Mouse (Mus musculus) midbrain, embryonic 10.5 days (tissue): Measurements from ENCODE around the gene Nhlrc2. TPM values are rescaled to one million over a fixed set of nuclear protein-coding genes. Genes with fewer than 3 reads are reported as not detected.
A peak's percentile ranks its signal among the peaks of the same experiment; 100 is the strongest.

Experiments used
- DNase-seq: peaks from one replicate; pipeline ENCODE4 v3.0.0-alpha.2; 2017; ENCODE audit warnings: low spot score
- H3K27ac ChIP-seq: fragments of 300-500 bp; sonication (generic); replicated peaks from 2 replicates; pipeline ENCODE4 v1.5.1; 2016; ENCODE audit warnings: mild to moderate bottlenecking
- H3K27me3 ChIP-seq: fragments of 300-500 bp; sonication (generic); 2 replicates; pipeline ENCODE4 v1.6.1; 2016; ENCODE audit warnings: low read depth, mild to moderate bottlenecking; ENCODE audit not compliant: poor library complexity, severe bottlenecking
- H3K36me3 ChIP-seq: fragments of 300-500 bp; sonication (generic); 2 replicates; pipeline ENCODE4 v1.6.1; 2016; ENCODE audit warnings: mild to moderate bottlenecking, moderate library complexity
- H3K4me1 ChIP-seq: fragments of 300-500 bp; sonication (generic); 2 replicates; pipeline ENCODE4 v1.6.1; 2016
- H3K4me3 ChIP-seq: fragments of 300-500 bp; sonication (generic); 2 replicates; pipeline ENCODE4 v1.5.1; 2016; ENCODE audit warnings: mild to moderate bottlenecking, moderate library complexity
- H3K9me3 ChIP-seq: fragments of 300-500 bp; sonication (generic); replicated peaks from 2 replicates; pipeline ENCODE4 v1.6.1; 2016; ENCODE audit warnings: mild to moderate bottlenecking
- WGBS: fragments of 180-500 bp; shearing (Covaris S2); methylation state at CpG from one replicate; pipeline ENCODE4 v1.1.7; 2016; 5-methylcytosine and 5-hydroxymethylcytosine counted together
- polyA plus RNA-seq: library from polyadenylated mRNA; unstranded; fragments of >200 nt; fragmentation: Nextera tagmentation; extraction: Ambion mirVana; gene quantifications from 2 replicates; pipeline ENCODE4 v1.2.1, GENCODE M21; 2016

Gene Nhlrc2
- polyA plus RNA-seq, 1 experiment from 2014 or later = 14.4 TPM

DNA sequence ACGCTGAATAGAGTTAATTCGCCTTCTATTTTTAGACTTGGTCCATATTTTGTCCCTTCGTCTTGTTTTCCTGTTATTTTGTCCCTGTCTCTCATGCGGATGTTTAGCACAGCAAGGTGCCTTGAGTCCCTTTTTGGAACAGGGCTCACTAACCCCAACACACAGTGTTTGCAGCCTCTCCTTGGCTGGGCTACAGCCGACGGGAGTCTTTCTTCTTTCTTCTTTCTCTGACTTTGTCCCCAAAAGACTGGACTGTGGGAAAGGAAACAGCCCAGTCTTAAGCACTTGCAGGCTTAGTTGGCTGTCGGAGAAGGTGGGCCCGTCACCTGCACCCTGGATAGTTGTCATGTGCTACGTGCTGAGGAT is 89.6 kb downstream of the Nhlrc2 start:
- peak overlapping the region; percentile 42 for H3K27ac ChIP-seq
- DNase-seq = no peak
- H3K27me3 ChIP-seq = no peaks in the 10 kb centered on the region
- H3K4me1 ChIP-seq = peaks cover 23% of the 10 kb centered on the region
- peaks cover 12% of the 10 kb centered on the region for H3K9me3 ChIP-seq
- 75% methylated on average over 9 of the region's 9 CpGs for WGBS
- no peaks in the 10 kb centered on the region for H3K36me3 ChIP-seq
- no peak overlapping the region for H3K4me3 ChIP-seq

DNA sequence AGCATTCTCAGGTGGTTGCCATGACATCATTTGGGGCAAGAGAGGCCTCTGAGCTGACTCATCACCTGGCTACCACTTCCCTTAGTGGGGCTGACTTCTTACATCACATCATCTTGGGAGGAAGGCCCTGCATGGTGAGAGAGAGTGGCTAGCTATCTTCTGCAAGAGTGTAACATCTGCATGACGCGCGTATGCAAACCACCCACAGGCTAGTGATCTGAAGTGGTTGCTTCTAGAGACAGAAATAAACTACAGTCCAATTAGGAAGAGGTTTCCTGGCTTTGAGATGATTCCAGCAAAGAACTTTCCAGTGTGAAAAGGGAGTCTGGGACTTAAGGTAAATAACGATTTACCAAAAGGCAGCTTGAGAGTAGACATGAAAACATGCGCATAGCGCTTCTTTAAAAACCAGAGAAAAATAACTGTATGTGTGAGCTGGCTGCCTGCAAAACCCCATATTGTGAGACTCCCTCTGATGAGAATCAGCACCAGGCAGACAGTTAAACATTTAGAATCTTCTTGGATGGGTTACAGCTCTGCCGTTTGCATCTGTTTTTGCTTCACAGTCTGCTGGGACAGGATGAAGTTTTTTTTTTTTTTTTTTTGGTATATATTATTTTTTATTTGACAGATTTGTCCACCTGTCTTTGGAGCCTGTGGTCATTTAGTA is 99.5 kb downstream of the Nhlrc2 start:
- Histone ChIP-seq H3K9me3 (peaks cover 19% of the 10 kb centered on the region; the same call in 1 of the 2 replicates), H3K27ac (no peak overlapping the region), H3K4me3 (no peak overlapping the region), H3K4me1 (peaks cover 13% of the 10 kb centered on the region), H3K27me3 (peaks cover 3% of the 10 kb centered on the region; the same call in 1 of the 2 replicates), H3K36me3 (no peaks in the 10 kb centered on the region)
- DNase-seq = no peak
- 95% methylated on average over 7 of the region's 7 CpGs for WGBS

- H3K4me1 ChIP-seq = peaks cover 21% of the 10 kb centered on the region
- peaks cover 9% of the 10 kb centered on the region; the same call in 1 of the 2 replicates for H3K9me3 ChIP-seq
- H3K27ac ChIP-seq = no peak overlapping the region
- H3K4me3 ChIP-seq = no peak overlapping the region
- no peaks in the 10 kb centered on the region for H3K36me3 ChIP-seq
- peaks cover 35% of the 10 kb centered on the region for H3K27me3 ChIP-seq
- WGBS = 84% methylated on average over 4 of the region's 4 CpGs
- DNase-seq = no peak
Observed at GRCm38 (mm10) chr19:56651262-56651661, 103.2 kb downstream of the Nhlrc2 start.

GRCm38 (mm10) chr19:56652034-56652962 is 104.2 kb downstream of the Nhlrc2 start:
- no peaks in the 10 kb centered on the region for H3K36me3 ChIP-seq
- WGBS = 27% methylated on average over 19 of the region's 19 CpGs
- peak; percentile 39 for DNase-seq
- H3K27ac ChIP-seq = peak overlapping the region; percentile 53; the same call in 1 of the 2 replicates
- H3K4me1 ChIP-seq = peaks cover 21% of the 10 kb centered on the region
- 0 out of 2 replicates have a peak, but pooled peaks cover 5% of the 10 kb centered on the region for H3K9me3 ChIP-seq
- peaks cover 45% of the 10 kb centered on the region for H3K27me3 ChIP-seq
- H3K4me3 ChIP-seq = peak overlapping the region; percentile 29

Other genes with a start within 250 kb of the Nhlrc2 start
- 0.06 and 0.24 TPM in 2 replicates for gene Nrap, start 158.2 kb upstream of the Nhlrc2 start, polyA plus RNA-seq
- 14.7 and 17.1 TPM in 2 replicates for gene Casp7, start 151.1 kb upstream of the Nhlrc2 start, polyA plus RNA-seq
- gene Plekhs1, start 86.6 kb upstream of the Nhlrc2 start, polyA plus RNA-seq = 0.16 TPM in 1 of 2 replicates, not detected in the other
- 16.5 and 17.8 TPM in 2 replicates for gene Dclre1a, start within 50 bp of the Nhlrc2 start, polyA plus RNA-seq
- 0.09 and 0.19 TPM in 2 replicates for gene Adrb1, start 173.9 kb downstream of the Nhlrc2 start, polyA plus RNA-seq